Mouse (Mus musculus) gastrocnemius, postnatal 14 days (tissue): Measurements from ENCODE around the gene Cnep1r1. TPM values are rescaled to one million over a fixed set of nuclear protein-coding genes. Genes with fewer than 3 reads are reported as not detected.

Experiments
- DNase-seq: peaks from one replicate; pipeline ENCODE4 v3.0.0; 2021; ENCODE audit warnings: mixed read lengths
- intact Hi-C: fragments of 180-260 bp; cut with DNase I; formaldehyde crosslinking; loops from one replicate; pipeline ENCODE4 v1.15.1; 2025; ENCODE audit warnings: low total_unique reads
- microRNA-seq, 2 experiments: library from miRNA; unstranded; fragments of <30 nt; microRNA quantifications; one replicate each; pipeline ENCODE4 v1.2.0; 2021
- total RNA-seq, 2 experiments: library from RNA; stranded (reverse); gene quantifications; 2 replicates each; pipeline ENCODE4 v1.2.3; 2021

The Cnep1r1 gene
- total RNA-seq, 2 experiments from 2014 or later: 25.3 to 27.7 TPM

DNA sequence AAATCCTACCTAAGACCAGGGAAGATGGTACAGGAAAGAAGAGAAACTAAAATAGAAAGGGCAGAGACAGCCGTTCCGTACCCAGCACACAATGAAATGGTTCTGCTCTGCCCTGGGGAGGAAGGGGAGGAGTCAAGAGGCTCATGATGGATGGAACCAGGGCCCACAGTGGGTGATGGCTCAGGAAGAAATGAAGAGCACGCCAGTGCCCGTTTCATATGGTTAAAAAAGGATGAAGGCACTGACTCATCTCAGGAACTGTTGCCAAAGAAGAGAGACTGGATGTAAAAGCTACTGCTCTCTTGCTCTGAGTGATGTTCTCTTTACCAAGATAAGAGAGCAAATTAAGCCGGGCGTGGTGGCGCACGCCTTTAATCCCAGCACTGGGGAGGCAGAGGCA, 58.7 kb downstream of the Cnep1r1 start:
- intact Hi-C loops: no loop called here
- DNase-seq: no peak

DNA sequence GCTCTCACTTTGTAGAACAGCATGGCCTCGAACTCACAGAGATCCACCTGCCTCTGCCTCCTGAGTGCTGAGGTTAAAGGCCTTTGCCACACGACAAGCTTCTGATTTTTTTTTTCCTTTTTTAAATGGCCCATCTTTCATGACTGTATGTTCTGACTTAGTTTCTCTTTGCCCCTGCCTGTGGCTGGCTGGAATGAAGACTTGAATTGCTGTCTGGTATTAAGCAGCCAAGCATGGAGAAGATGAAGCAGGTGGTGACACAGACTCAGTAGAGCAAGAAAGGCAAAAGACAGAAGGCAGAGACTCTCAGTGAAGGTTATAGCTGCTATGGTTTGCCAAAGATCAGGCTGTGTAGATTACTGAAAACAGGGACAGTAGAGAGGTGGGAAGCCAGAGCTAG, 64.6 kb downstream of the Cnep1r1 start:
- intact Hi-C loops: no loop called here
- DNase-seq: no peak

Small RNA genes lying within 50 kb of the gene (microRNA-seq; reads per million reads assigned to microRNA genes)
- 0.96 to 1.5 reads per million in 2 experiments for gene Mir7071

Other genes with a start within 250 kb of the Cnep1r1 start
- gene Zfp423, start 159.2 kb upstream of the Cnep1r1 start, total RNA-seq: 10 to 100 TPM; 15.7 to 15.9 TPM
- 10 to 100 TPM; 22.4 to 25.4 TPM for gene Heatr3, start 19.1 kb downstream of the Cnep1r1 start, total RNA-seq
- gene Tent4b, start 80.4 kb downstream of the Cnep1r1 start, total RNA-seq: 10 to 100 TPM; 10.1 to 11.2 TPM
- gene Adcy7, start 153.6 kb downstream of the Cnep1r1 start, total RNA-seq: 10 to 100 TPM in 1 of 2 experiments, 1 to 10 TPM in 1; 6.8 to 13.3 TPM
- 10 to 100 TPM; 60.9 to 71.4 TPM for gene Brd7, start 243.4 kb downstream of the Cnep1r1 start, total RNA-seq